Mouse (Mus musculus) embryonic facial prominence, embryonic 15.5 days (tissue): ENCODE data around the gene Zfp385c. TPM values are rescaled to one million over a fixed set of nuclear protein-coding genes. Genes with fewer than 3 reads are reported as not detected.

Source experiments
- ATAC-seq: fragments of 200-750 bp; cut with Nextera tagmentation; 2 replicates; pipeline ENCODE4 v1.8.0; 2017; ENCODE audit warnings: low read depth, moderate TSS enrichment; ENCODE audit not compliant: insufficient number of reproducible peaks, low FRiP score, low TSS enrichment
- H3K27ac ChIP-seq: fragments of 300-500 bp; sonication (generic); replicated peaks from 2 replicates; pipeline ENCODE4 v1.5.1; 2015; ENCODE audit warnings: mild to moderate bottlenecking, inconsistent platforms
- H3K27me3 ChIP-seq: fragments of 300-500 bp; sonication (generic); 2 replicates; pipeline ENCODE4 v1.6.1; 2015; ENCODE audit warnings: inconsistent platforms
- H3K36me3 ChIP-seq: fragments of 300-500 bp; sonication (generic); 2 replicates; pipeline ENCODE4 v1.6.1; 2015; ENCODE audit warnings: mild to moderate bottlenecking, inconsistent platforms
- H3K4me1 ChIP-seq: fragments of 300-500 bp; sonication (generic); 2 replicates; pipeline ENCODE4 v1.6.1; 2015; ENCODE audit warnings: inconsistent platforms
- H3K4me2 ChIP-seq: fragments of 300-500 bp; sonication (generic); replicated peaks from 2 replicates; pipeline ENCODE4 v1.6.1; 2015; ENCODE audit warnings: mild to moderate bottlenecking, inconsistent platforms
- H3K4me3 ChIP-seq: fragments of 300-500 bp; sonication (generic); replicated peaks from 2 replicates; pipeline ENCODE4 v1.5.1; 2015; ENCODE audit warnings: mild to moderate bottlenecking, inconsistent platforms
- H3K9ac ChIP-seq: fragments of 300-500 bp; sonication (generic); 2 replicates; pipeline ENCODE4 v1.6.1; 2015; ENCODE audit warnings: inconsistent platforms
- H3K9me3 ChIP-seq: fragments of 300-500 bp; sonication (generic); replicated peaks from 2 replicates; pipeline ENCODE4 v1.6.1; 2016; ENCODE audit warnings: inconsistent platforms
- WGBS: fragments of 180-500 bp; shearing (Covaris S2); methylation state at CpG from one replicate; pipeline ENCODE4 v1.1.7; 2015; 5-methylcytosine and 5-hydroxymethylcytosine counted together
- polyA plus RNA-seq: library from polyadenylated mRNA; unstranded; fragments of >200 nt; fragmentation: Nextera tagmentation; extraction: Ambion mirVana; gene quantifications from 2 replicates; pipeline ENCODE4 v1.2.1, GENCODE M21; 2015

The Zfp385c gene
- polyA plus RNA-seq, 1 experiment from 2014 or later = 3.1 TPM

- Histone ChIP-seq H3K4me3 (no peak overlapping the region), H3K27ac (no peak overlapping the region), H3K27me3 (peaks cover 28% of the 10 kb centered on the region), H3K4me2 (no peak overlapping the region), H3K4me1 (peaks cover 16% of the 10 kb centered on the region), H3K9me3 (no peaks in the 10 kb centered on the region), H3K9ac (no peak overlapping the region), H3K36me3 (no peaks in the 10 kb centered on the region)
- 19% methylated on average over 3 of the region's 3 CpGs for WGBS
- no peak for ATAC-seq
These were observed 40.5 kb downstream of the Zfp385c start for GRCm38 (mm10) chr11:100651748-100652147.

GRCm38 (mm10) chr11:100651205-100651604 lies 41.0 kb downstream of the Zfp385c start:
- H3K36me3 ChIP-seq = no peaks in the 10 kb centered on the region
- no peak overlapping the region for H3K9ac ChIP-seq
- no peak overlapping the region for H3K4me3 ChIP-seq
- no peak overlapping the region for H3K27ac ChIP-seq
- no peak for ATAC-seq
- 13% methylated on average over 8 of the region's 8 CpGs for WGBS
- peaks cover 11% of the 10 kb centered on the region; the same call in 1 of the 2 replicates for H3K4me1 ChIP-seq
- no peak overlapping the region for H3K4me2 ChIP-seq
- H3K9me3 ChIP-seq = no peaks in the 10 kb centered on the region
- H3K27me3 ChIP-seq = peaks cover 28% of the 10 kb centered on the region

- H3K9ac ChIP-seq = no peak overlapping the region
- H3K9me3 ChIP-seq = no peaks in the 10 kb centered on the region
- H3K27me3 ChIP-seq = peaks cover 28% of the 10 kb centered on the region
- WGBS = 80% methylated on average over 8 of the region's 8 CpGs
- no peak for ATAC-seq
- H3K4me2 ChIP-seq = no peak overlapping the region
- no peaks in the 10 kb centered on the region for H3K36me3 ChIP-seq
- H3K4me1 ChIP-seq = peaks cover 8% of the 10 kb centered on the region; the same call in 1 of the 2 replicates
- H3K4me3 ChIP-seq = no peak overlapping the region
- H3K27ac ChIP-seq = no peak overlapping the region
These were observed 43.9 kb downstream of the Zfp385c start for GRCm38 (mm10) chr11:100648405-100648804.

- H3K36me3 ChIP-seq = no peaks in the 10 kb centered on the region
- WGBS = 8% methylated on average over 1 of the region's 1 CpGs
- peaks cover 7% of the 10 kb centered on the region; the same call in 1 of the 2 replicates for H3K4me1 ChIP-seq
- H3K4me2 ChIP-seq = no peak overlapping the region
- no peak overlapping the region for H3K9ac ChIP-seq
- H3K27ac ChIP-seq = no peak overlapping the region
- H3K27me3 ChIP-seq = peaks cover 21% of the 10 kb centered on the region
- ATAC-seq = no peak
- H3K9me3 ChIP-seq = no peaks in the 10 kb centered on the region
- H3K4me3 ChIP-seq = no peak overlapping the region
These were observed 46.0 kb downstream of the Zfp385c start for GRCm38 (mm10) chr11:100646265-100646664.

- no peaks in the 10 kb centered on the region for H3K36me3 ChIP-seq
- no peaks in the 10 kb centered on the region for H3K9me3 ChIP-seq
- H3K4me3 ChIP-seq = no peak overlapping the region
- peaks cover 29% of the 10 kb centered on the region for H3K27me3 ChIP-seq
- WGBS = 62% methylated on average over 15 of the region's 15 CpGs
- H3K4me1 ChIP-seq = peaks cover 8% of the 10 kb centered on the region
- H3K9ac ChIP-seq = no peak overlapping the region
- ATAC-seq = no peak
- H3K27ac ChIP-seq = no peak overlapping the region
- H3K4me2 ChIP-seq = no peak overlapping the region
These were observed 48.4 kb downstream of the Zfp385c start for GRCm38 (mm10) chr11:100643612-100644575.

- Histone ChIP-seq H3K4me3 (peak overlapping the region; percentile 41), H3K4me1 (peaks cover 8% of the 10 kb centered on the region), H3K9ac (no peak overlapping the region), H3K36me3 (no peaks in the 10 kb centered on the region), H3K9me3 (no peaks in the 10 kb centered on the region), H3K4me2 (peak overlapping the region; percentile 85), H3K27me3 (peaks cover 24% of the 10 kb centered on the region), H3K27ac (no peak overlapping the region)
- no peak for ATAC-seq
- 8% methylated on average over 52 of the region's 52 CpGs for WGBS
These were observed 51.9 kb downstream of the Zfp385c start for GRCm38 (mm10) chr11:100640159-100640906.

- Histone ChIP-seq H3K9ac (no peak overlapping the region), H3K4me2 (no peak overlapping the region), H3K36me3 (no peaks in the 10 kb centered on the region), H3K27ac (no peak overlapping the region), H3K4me1 (no peaks in the 10 kb centered on the region), H3K4me3 (no peak overlapping the region), H3K27me3 (peaks cover 6% of the 10 kb centered on the region), H3K9me3 (no peaks in the 10 kb centered on the region)
- ATAC-seq = no peak
- WGBS = 66% methylated on average over 7 of the region's 7 CpGs
These were observed 57.7 kb downstream of the Zfp385c start for GRCm38 (mm10) chr11:100634530-100634929.

- Histone ChIP-seq H3K4me2 (no peak overlapping the region), H3K27me3 (no peaks in the 10 kb centered on the region), H3K4me1 (peaks cover 21% of the 10 kb centered on the region), H3K9ac (no peak overlapping the region), H3K4me3 (no peak overlapping the region), H3K9me3 (no peaks in the 10 kb centered on the region), H3K36me3 (peaks cover 30% of the 10 kb centered on the region), H3K27ac (no peak overlapping the region)
- WGBS = 47% methylated on average over 13 of the region's 13 CpGs
- no peak for ATAC-seq
These were observed 63.3 kb downstream of the Zfp385c start for GRCm38 (mm10) chr11:100628862-100629352.

GRCm38 (mm10) chr11:100628056-100628455 lies 64.2 kb downstream of the Zfp385c start:
- ATAC-seq = no peak
- no peaks in the 10 kb centered on the region for H3K27me3 ChIP-seq
- no peak overlapping the region for H3K9ac ChIP-seq
- peaks cover 27% of the 10 kb centered on the region for H3K4me1 ChIP-seq
- WGBS = 83% methylated on average over 5 of the region's 5 CpGs
- peaks cover 30% of the 10 kb centered on the region for H3K36me3 ChIP-seq
- H3K4me3 ChIP-seq = no peak overlapping the region
- no peaks in the 10 kb centered on the region for H3K9me3 ChIP-seq
- no peak overlapping the region for H3K27ac ChIP-seq
- no peak overlapping the region for H3K4me2 ChIP-seq

GRCm38 (mm10) chr11:100626701-100627195 lies 65.5 kb downstream of the Zfp385c start:
- Histone ChIP-seq H3K4me2 (no peak overlapping the region), H3K36me3 (peaks cover 30% of the 10 kb centered on the region), H3K27me3 (no peaks in the 10 kb centered on the region), H3K4me1 (peaks cover 27% of the 10 kb centered on the region), H3K4me3 (no peak overlapping the region), H3K9me3 (no peaks in the 10 kb centered on the region), H3K27ac (no peak overlapping the region), H3K9ac (no peak overlapping the region)
- ATAC-seq = no peak
- WGBS = 20% methylated on average over 9 of the region's 9 CpGs
